25 mouse cellular contexts compared by ENCODE assay signal in the genomic region with DNA sequence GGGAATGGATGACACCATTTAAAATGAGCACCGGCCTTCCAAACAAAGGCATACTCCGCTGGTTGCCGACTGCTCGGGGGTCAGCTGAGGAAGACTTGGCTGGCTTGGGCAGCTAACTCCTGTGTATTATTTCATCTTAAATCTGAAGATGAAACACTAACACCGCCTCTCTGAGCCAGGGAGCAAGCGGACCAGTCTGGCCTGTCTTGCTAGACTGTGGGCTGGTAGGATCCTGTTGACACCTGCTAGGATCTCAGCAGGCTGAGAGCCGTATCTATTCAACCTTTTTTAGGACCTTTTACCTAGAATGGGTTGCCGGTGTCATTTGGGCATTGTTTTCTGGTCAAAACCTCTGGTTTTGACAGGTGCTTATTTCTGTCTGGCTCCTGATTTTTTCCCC. TPM values are rescaled to one million over a fixed set of nuclear protein-coding genes. Genes with fewer than 3 reads are reported as not detected.
"Had no signal": no experiment of that assay in that cellular context is flagged by ENCODE, and none has a peak within 500 bp of the region (broad histone marks: within the 10 kb centered on the region; RNA-seq: fewer than 3 reads in every experiment).

No protein-coding gene starts in this region.

- DNase-seq: kidney, adult 11 months; kidney, adult 8-10 months; kidney, postnatal 25 days; layer of hippocampus, adult 9-11 months; liver; lung, adult 18-20 months; lung, postnatal 10 days; lung, postnatal 36 days; thymus, adult 2 months; thymus, postnatal 14 days; thymus, postnatal 4 days had no signal

- H3K27me3 ChIP-seq: intestine, embryonic 15.5 days; liver, embryonic 12.5 days; liver, embryonic 15.5 days; lung, embryonic 15.5 days; megakaryocyte, embryonic 14.5 days; midbrain, embryonic 13.5 days; neural tube, embryonic 13.5 days had no signal

- H3K27ac ChIP-seq: intestine, embryonic 15.5 days; kidney, postnatal 0 days; layer of hippocampus, adult 2 months; limb, embryonic 10.5 days; limb, embryonic 13.5 days; liver, embryonic 12.5 days; liver, embryonic 15.5 days; lung, embryonic 15.5 days; midbrain, embryonic 10.5 days; midbrain, embryonic 13.5 days; neural tube, embryonic 13.5 days had no signal

- ATAC-seq: intestine, embryonic 15.5 days; liver, embryonic 12.5 days; midbrain, embryonic 13.5 days; midbrain, embryonic 16.5 days had no signal

- H3K36me3 ChIP-seq: intestine, embryonic 15.5 days; limb, embryonic 10.5 days; midbrain, embryonic 10.5 days; midbrain, embryonic 13.5 days; neural tube, embryonic 13.5 days had no signal

- H3K4me1 ChIP-seq: intestine, embryonic 15.5 days; limb, embryonic 10.5 days; limb, embryonic 13.5 days; liver, embryonic 12.5 days; lung, embryonic 15.5 days; megakaryocyte, embryonic 14.5 days; midbrain, embryonic 10.5 days; midbrain, embryonic 13.5 days; neural tube, embryonic 13.5 days had no signal

- H3K4me3 ChIP-seq: intestine, embryonic 15.5 days; layer of hippocampus, adult 2 months; limb, embryonic 10.5 days; limb, embryonic 13.5 days; liver, embryonic 12.5 days; liver, embryonic 15.5 days; lung, embryonic 15.5 days; megakaryocyte, embryonic 14.5 days; midbrain, embryonic 10.5 days; midbrain, embryonic 13.5 days; myocyte; neural tube, embryonic 13.5 days had no signal

- H3K4me2 ChIP-seq: intestine, embryonic 15.5 days; limb, embryonic 13.5 days; liver, embryonic 12.5 days; liver, embryonic 15.5 days; lung, embryonic 15.5 days; midbrain, embryonic 13.5 days; neural tube, embryonic 13.5 days had no signal

- H3K9ac ChIP-seq: intestine, embryonic 15.5 days; limb, embryonic 13.5 days; liver, embryonic 12.5 days; liver, embryonic 15.5 days; lung, embryonic 15.5 days; midbrain, embryonic 13.5 days; neural tube, embryonic 13.5 days had no signal

- H3K9me3 ChIP-seq: intestine, embryonic 15.5 days; limb, embryonic 10.5 days; limb, embryonic 13.5 days; liver, embryonic 12.5 days; liver, embryonic 15.5 days; lung, embryonic 15.5 days; megakaryocyte, embryonic 14.5 days; midbrain, embryonic 10.5 days; midbrain, embryonic 13.5 days; neural tube, embryonic 13.5 days had no signal

RNA-seq across cellular contexts. Expression of gene Il1rl2, which starts 6.8 kb away (rescaled TPM):
- polyA plus RNA-seq: myocyte had no signal
